Mouse (Mus musculus) lung, embryonic 15.5 days (tissue): ENCODE data around the gene Mre11a. TPM values are rescaled to one million over a fixed set of nuclear protein-coding genes. Genes with fewer than 3 reads are reported as not detected.

ENCODE experiments used
- ATAC-seq: fragments of 200-750 bp; cut with Nextera tagmentation; 2 replicates; pipeline ENCODE4 v1.8.0; 2017; ENCODE audit warnings: moderate number of reproducible peaks, borderline replicate concordance; ENCODE audit not compliant: low FRiP score, low TSS enrichment; ENCODE audit errors: extremely low read depth
- H3K27ac ChIP-seq: fragments of 300-500 bp; sonication (generic); 2 replicates; pipeline ENCODE4 v1.5.1; 2015; ENCODE audit warnings: moderate library complexity, mild to moderate bottlenecking, inconsistent platforms
- H3K27me3 ChIP-seq: fragments of 300-500 bp; sonication (generic); 2 replicates; pipeline ENCODE4 v1.6.1; 2015; ENCODE audit warnings: inconsistent platforms
- H3K36me3 ChIP-seq: fragments of 300-500 bp; sonication (generic); 2 replicates; pipeline ENCODE4 v1.6.1; 2015; ENCODE audit warnings: inconsistent platforms
- H3K4me1 ChIP-seq: fragments of 300-500 bp; sonication (generic); 2 replicates; pipeline ENCODE4 v1.6.1; 2015; ENCODE audit warnings: inconsistent platforms
- H3K4me2 ChIP-seq: fragments of 300-500 bp; sonication (generic); 2 replicates; pipeline ENCODE4 v1.6.1; 2015; ENCODE audit warnings: inconsistent platforms, mild to moderate bottlenecking, moderate library complexity
- H3K4me3 ChIP-seq: fragments of 300-500 bp; sonication (generic); 2 replicates; pipeline ENCODE4 v1.5.1; 2015; ENCODE audit warnings: mild to moderate bottlenecking, inconsistent platforms
- H3K9ac ChIP-seq: fragments of 300-500 bp; sonication (generic); 2 replicates; pipeline ENCODE4 v1.6.1; 2015; ENCODE audit warnings: inconsistent platforms
- H3K9me3 ChIP-seq: fragments of 300-500 bp; sonication (generic); 2 replicates; pipeline ENCODE4 v1.6.1; 2016; ENCODE audit warnings: inconsistent platforms
- WGBS: fragments of 180-500 bp; shearing (Covaris S2); methylation state at CpG from one replicate; pipeline ENCODE4 v1.1.7; 2015; 5-methylcytosine and 5-hydroxymethylcytosine counted together
- polyA plus RNA-seq: library from polyadenylated mRNA; unstranded; fragments of >200 nt; fragmentation: Nextera tagmentation; extraction: Ambion mirVana; gene quantifications from 2 replicates; pipeline ENCODE4 v1.2.1, GENCODE M21; 2015

Mre11a gene
- polyA plus RNA-seq, 1 experiment from 2014 or later = 28.0 TPM

DNA sequence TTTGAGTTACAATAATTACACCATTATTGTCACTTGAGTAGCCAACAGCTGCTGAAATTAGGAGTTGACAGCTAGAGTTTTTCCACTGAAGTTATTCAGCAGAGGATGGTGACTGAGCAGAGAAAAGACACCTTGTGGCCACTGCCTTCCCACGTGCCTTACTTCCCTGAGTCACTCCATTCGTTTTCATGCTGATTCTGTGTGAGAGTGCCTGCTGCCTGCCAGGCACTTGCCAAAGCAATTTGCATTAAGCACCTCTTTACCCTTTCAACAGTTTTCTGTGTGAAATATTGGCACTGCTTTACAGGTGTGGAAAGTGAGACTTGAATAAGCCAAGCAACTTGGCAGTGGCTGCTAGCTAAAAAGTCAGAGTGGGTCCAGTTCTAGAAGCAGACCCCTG is 43.4 kb downstream of the Mre11a start:
- Histone ChIP-seq H3K27ac (no peak overlapping the region), H3K4me2 (no peak overlapping the region), H3K36me3 (peaks cover 36% of the 10 kb centered on the region), H3K27me3 (no peaks in the 10 kb centered on the region), H3K4me1 (no peaks in the 10 kb centered on the region), H3K9me3 (no peaks in the 10 kb centered on the region), H3K9ac (no peak overlapping the region), H3K4me3 (no peak overlapping the region)
- ATAC-seq = no peak
- WGBS = 56% methylated on average over 2 of the region's 2 CpGs

DNA sequence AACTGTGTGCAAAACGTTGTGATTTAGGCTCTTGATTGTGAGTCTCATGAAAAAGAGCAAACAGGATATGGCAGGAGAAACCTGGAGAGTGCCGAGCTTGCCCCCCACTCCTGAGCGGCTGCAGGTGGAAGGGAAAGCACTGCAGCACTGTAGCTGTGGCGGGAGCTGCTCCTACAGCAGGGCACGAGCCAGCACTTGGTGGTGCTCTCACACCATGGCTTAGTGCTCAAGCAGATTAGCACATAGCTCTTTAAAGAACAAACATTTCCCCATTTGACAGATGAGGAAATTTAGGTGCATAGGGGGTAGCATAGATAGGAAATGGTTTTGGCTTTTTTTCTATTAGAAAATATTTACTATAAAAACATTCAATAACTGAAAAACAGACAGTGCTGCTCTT is 47.6 kb downstream of the Mre11a start:
- Histone ChIP-seq H3K9ac (no peak overlapping the region), H3K4me3 (no peak overlapping the region), H3K4me2 (no peak overlapping the region), H3K27me3 (no peaks in the 10 kb centered on the region), H3K4me1 (no peaks in the 10 kb centered on the region), H3K36me3 (peaks cover 57% of the 10 kb centered on the region), H3K27ac (no peak overlapping the region), H3K9me3 (no peaks in the 10 kb centered on the region)
- WGBS = 76% methylated on average over 5 of the region's 5 CpGs
- ATAC-seq = no peak

DNA sequence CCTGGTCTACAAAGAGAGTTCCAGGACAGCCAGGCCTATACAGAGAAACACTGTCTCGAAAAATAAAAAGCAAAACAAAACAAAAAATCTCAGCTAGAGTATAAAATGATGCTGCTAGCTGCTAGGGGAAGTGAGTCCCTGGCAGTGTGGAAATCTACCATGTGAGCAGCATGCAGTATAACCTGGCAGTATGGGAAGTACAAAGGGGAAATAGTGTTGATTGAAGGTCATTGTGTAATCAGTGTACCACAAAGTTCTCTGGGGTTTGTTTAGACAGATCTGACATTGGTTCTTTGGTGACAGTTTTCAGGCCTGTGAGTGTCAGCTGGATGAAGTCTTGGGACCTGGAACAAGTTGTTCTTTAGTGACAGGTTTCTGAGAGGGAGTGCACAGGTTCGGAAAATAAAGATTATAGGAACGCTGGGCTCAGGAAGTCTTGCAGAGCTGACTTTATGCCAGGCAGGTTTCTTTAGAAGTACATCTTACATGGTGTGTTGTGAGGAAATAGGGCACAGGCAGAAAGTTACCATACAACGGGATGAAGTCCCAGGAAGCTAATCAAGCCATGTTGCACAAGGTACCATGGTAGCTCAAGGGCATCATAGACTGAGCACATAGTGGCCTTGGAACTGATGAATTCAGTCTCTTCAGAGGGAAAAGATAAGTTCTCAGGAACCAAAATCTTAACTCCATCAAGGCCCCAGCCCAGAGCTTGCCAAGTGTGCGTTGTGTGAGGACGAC is 51.1 kb downstream of the Mre11a start:
- H3K36me3 ChIP-seq = peaks cover 38% of the 10 kb centered on the region
- ATAC-seq = no peak; the same call in 1 of the 2 replicates

DNA sequence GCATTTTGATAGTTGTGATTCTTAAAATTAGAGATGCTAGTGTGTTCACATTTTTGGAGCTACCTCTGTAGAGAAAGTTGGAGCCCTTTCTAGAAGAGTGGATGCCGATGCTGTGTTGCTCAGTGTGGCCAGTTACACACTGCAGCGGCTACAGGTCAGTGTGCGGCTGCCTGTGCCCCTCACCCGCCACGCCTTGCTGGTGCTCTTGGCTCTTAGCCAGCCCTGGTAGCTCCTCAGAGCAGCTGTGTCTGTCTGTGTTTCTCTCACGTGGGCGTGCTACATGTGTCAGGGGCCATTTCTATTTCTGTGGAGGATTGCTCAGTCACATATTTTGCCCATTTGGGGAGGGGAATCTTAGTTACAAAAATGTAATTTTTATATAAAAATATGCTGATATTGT is 55.1 kb downstream of the Mre11a start:
- Histone ChIP-seq H3K4me1 (0 out of 2 replicates have a peak, but pooled peaks cover 5% of the 10 kb centered on the region), H3K4me3 (no peak overlapping the region), H3K9ac (no peak overlapping the region), H3K36me3 (peaks cover 13% of the 10 kb centered on the region), H3K27ac (no peak overlapping the region), H3K9me3 (no peaks in the 10 kb centered on the region), H3K27me3 (no peaks in the 10 kb centered on the region), H3K4me2 (no peak overlapping the region)
- WGBS = 31% methylated on average over 7 of the region's 7 CpGs
- no peak for ATAC-seq

More for the DNA sequence above, 51.1 kb downstream of the Mre11a start:
- H3K4me3 ChIP-seq = no peak overlapping the region
- H3K9me3 ChIP-seq = no peaks in the 10 kb centered on the region
- WGBS = 88% methylated on average over 6 of the region's 6 CpGs
- no peaks in the 10 kb centered on the region for H3K4me1 ChIP-seq
- H3K4me2 ChIP-seq = no peak overlapping the region
- no peak overlapping the region for H3K9ac ChIP-seq
- H3K27ac ChIP-seq = no peak overlapping the region
- H3K27me3 ChIP-seq = no peaks in the 10 kb centered on the region

DNA sequence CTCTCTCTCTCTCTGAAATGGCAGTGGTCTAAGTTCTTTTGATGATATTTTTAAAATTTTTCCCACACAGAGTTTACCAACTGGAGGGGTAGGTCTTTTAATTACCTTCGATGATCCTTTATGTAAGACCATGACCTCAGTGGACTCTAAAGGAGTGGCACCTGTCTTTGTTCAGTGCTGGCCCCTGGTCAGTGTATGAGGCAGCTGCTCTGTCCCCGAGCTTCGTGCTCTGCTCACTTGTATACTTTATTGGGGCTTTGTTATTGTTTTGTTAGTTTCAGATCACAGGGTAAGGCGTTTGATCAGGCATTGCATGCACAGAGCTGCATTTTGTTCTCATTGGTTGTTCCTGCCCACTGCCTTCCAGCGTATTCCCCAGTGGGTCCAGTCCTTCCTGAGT is 55.5 kb downstream of the Mre11a start:
- no peak overlapping the region for H3K27ac ChIP-seq
- H3K4me3 ChIP-seq = no peak overlapping the region
- no peak overlapping the region for H3K9ac ChIP-seq
- H3K4me2 ChIP-seq = no peak overlapping the region
- H3K9me3 ChIP-seq = no peaks in the 10 kb centered on the region
- H3K27me3 ChIP-seq = no peaks in the 10 kb centered on the region
- WGBS = 84% methylated on average over 5 of the region's 5 CpGs
- ATAC-seq = no peak
- H3K36me3 ChIP-seq = peaks cover 9% of the 10 kb centered on the region
- 0 out of 2 replicates have a peak, but pooled peaks cover 5% of the 10 kb centered on the region for H3K4me1 ChIP-seq

DNA sequence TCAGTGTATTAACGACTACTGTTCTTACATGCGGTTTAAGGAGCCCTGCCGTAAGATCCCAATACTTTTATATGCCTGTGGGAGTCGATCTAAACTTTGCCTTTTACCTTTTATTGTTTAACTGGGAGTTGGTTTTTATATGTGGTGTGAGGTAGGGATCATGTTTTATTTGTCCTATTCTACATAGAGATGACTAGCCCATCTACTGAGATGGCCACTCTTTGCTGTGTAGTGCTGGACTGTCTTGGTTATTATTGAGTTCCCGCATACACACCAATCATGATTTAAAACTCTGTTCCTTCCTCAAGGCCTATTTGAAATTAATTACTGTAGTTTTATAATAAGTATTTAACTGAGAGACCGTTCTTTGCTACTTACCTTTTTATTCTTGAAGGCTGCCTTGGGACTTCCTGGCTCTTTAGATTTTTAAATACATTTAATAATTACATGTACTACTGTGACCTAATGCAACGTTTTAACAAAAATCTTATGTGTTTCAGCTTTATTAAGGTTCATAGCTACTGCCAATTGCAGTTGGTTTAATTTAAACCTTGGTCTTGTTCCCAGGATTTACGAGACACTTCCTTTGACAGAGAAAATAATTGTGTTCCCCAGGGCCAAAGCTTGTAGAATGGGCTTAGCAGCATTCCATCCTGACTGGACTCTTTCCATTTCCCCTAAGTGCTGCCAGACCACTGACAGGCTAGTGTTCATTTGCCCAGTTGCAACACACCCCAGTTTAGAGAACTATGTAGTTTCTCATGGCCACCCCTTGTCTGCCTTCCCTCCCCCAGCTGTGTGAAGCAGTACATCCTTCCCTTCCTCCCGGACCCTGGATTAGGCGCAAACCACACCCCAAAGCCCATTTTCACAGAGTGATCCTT is 57.7 kb downstream of the Mre11a start:
- no peak overlapping the region for H3K4me3 ChIP-seq
- H3K36me3 ChIP-seq = no peaks in the 10 kb centered on the region
- H3K4me1 ChIP-seq = 0 out of 2 replicates have a peak, but pooled peaks cover 5% of the 10 kb centered on the region
- peak; percentile 93 for ATAC-seq
- no peak overlapping the region for H3K4me2 ChIP-seq
- H3K27ac ChIP-seq = peak overlapping the region; percentile 56
- no peak overlapping the region for H3K9ac ChIP-seq
- H3K9me3 ChIP-seq = no peaks in the 10 kb centered on the region
- H3K27me3 ChIP-seq = no peaks in the 10 kb centered on the region
- WGBS = 71% methylated on average over 10 of the region's 10 CpGs

DNA sequence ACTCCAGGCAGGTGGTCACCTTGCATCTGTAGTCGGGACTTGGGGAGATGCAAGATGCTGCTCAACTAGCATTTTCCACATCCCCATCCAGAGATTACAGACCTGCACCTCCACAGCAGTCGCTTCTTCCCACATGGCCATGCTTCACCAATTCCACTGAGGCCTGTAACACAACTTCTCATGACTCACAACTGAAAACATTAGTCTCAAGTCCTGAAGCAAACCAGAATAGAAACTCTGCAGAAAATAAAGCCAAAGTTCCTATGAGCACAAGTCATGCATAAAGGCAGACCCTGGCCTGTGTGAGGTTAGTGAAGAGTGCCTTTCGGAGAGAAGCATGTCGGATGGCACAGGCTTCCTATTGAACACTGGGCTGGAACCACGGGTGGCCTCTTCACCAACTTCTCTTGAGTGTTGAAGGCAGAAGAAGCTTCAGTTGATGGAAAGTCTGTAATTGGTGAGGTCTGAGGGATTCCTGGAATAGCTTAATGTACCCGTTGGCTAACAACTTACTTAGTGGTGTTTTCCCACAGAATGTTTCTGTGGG is 58.9 kb downstream of the Mre11a start:
- H3K27me3 ChIP-seq = no peaks in the 10 kb centered on the region
- WGBS = 92% methylated on average over 6 of the region's 6 CpGs
- H3K4me1 ChIP-seq = 0 out of 2 replicates have a peak, but pooled peaks cover 5% of the 10 kb centered on the region
- H3K9ac ChIP-seq = no peak overlapping the region
- no peak for ATAC-seq
- H3K27ac ChIP-seq = no peak overlapping the region
- H3K36me3 ChIP-seq = no peaks in the 10 kb centered on the region
- no peak overlapping the region for H3K4me2 ChIP-seq
- no peaks in the 10 kb centered on the region for H3K9me3 ChIP-seq
- H3K4me3 ChIP-seq = no peak overlapping the region

DNA sequence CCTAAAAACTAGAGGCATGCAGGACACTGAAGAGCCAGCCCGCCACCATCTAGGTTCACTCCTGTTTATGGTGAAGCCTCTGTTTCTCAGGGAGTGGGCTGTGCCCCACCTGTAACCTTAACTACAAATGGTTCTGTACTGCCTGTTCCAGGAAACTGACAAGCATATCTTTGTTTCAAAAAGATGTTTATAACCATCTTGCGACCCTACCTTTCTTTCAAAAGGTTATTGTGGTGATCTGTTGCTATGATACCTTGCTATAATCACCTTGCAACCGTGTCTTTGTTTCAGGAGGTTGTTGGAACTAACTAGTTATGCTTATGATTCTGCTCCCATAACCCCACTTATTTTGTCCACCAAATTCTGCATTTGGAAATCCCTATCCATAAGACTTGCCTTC is 59.4 kb downstream of the Mre11a start:
- Histone ChIP-seq H3K4me3 (no peak overlapping the region), H3K4me1 (0 out of 2 replicates have a peak, but pooled peaks cover 5% of the 10 kb centered on the region), H3K4me2 (no peak overlapping the region), H3K27ac (no peak overlapping the region), H3K36me3 (no peaks in the 10 kb centered on the region), H3K9ac (no peak overlapping the region), H3K27me3 (no peaks in the 10 kb centered on the region), H3K9me3 (no peaks in the 10 kb centered on the region)
- 89% methylated on average over 3 of the region's 3 CpGs for WGBS
- ATAC-seq = no peak

DNA sequence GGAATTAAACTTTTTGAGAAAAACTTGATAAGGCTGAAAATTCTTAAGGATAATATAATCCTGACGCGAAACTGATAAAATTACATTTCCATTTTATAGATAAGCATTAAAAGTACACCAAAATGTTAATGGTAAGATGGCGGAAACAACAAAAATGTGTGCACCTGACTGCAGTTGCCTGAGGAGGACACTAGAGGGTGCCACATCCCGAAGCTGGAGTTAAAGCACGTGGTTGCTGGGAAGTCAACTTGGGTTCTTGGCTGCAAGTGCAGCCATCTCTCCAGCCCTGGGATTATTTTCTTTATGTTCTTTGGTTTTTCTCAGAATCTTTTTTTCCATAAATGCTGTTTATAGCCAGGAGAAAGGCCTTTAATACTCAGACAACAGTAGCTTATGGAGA is 62.0 kb downstream of the Mre11a start:
- Histone ChIP-seq H3K27me3 (no peaks in the 10 kb centered on the region), H3K9ac (no peak overlapping the region), H3K4me2 (no peak overlapping the region), H3K9me3 (no peaks in the 10 kb centered on the region), H3K36me3 (no peaks in the 10 kb centered on the region), H3K4me1 (0 out of 2 replicates have a peak, but pooled peaks cover 5% of the 10 kb centered on the region), H3K4me3 (no peak overlapping the region), H3K27ac (no peak overlapping the region)
- ATAC-seq = no peak
- WGBS = 42% methylated on average over 5 of the region's 5 CpGs

DNA sequence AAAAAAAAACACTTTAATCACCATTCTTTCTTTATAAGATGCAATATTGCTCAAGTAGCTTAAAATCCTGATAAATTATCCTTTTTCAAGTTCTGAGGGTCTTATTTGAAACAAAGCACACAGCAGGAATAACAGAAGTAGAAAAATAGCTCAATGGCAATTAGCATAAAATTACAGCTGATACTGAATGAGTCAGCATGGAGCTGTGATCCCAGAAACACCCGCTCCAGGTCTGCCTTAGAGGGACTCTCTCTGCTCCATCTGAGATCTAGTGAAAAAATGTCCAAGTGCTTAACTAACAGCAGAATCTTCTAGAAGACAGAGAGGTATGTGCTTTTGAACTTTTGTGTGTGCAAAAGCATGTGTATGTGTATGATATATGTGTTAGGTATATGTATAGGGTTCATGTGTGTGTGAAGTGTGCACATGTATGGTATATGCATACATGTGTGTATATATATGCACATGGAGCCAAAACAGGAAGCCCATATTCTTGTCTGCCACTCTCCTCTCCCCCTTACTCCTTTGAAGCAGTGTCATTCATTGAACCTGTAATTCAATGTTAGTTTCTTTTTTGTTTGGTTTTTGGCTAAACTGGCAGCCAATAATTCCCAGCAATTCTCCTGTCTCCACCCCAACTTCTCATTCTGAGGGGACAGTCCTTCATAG is 63.9 kb downstream of the Mre11a start:
- 85% methylated on average over 1 of the region's 1 CpGs for WGBS
- no peak for ATAC-seq
- no peak overlapping the region for H3K4me3 ChIP-seq
- H3K36me3 ChIP-seq = no peaks in the 10 kb centered on the region
- no peak overlapping the region for H3K9ac ChIP-seq
- no peak overlapping the region for H3K4me2 ChIP-seq
- no peak overlapping the region for H3K27ac ChIP-seq
- no peaks in the 10 kb centered on the region for H3K9me3 ChIP-seq
- H3K4me1 ChIP-seq = no peaks in the 10 kb centered on the region
- no peaks in the 10 kb centered on the region for H3K27me3 ChIP-seq

DNA sequence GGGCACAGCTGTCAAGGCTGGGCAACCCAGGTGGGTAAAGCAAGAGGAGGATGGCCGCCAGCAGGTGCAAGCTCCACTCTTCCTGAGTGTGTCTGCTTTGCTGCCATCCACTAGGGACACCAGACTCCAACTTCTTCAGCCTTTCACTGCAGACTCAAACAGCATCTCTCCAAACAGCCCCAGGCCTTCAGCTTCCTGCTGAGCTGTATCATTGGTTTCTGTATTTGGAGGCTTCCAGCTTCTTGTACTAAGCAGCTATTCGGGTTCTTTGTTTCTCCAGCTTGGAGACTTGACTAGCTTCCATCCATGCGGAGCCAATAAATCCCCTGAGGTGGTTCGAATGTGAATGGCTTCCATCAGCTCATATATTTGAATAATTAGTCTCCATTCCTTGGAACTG is 70.1 kb downstream of the Mre11a start:
- Histone ChIP-seq H3K27me3 (peaks cover 18% of the 10 kb centered on the region), H3K4me3 (no peak overlapping the region), H3K36me3 (no peaks in the 10 kb centered on the region), H3K9ac (no peak overlapping the region), H3K9me3 (no peaks in the 10 kb centered on the region), H3K4me1 (no peaks in the 10 kb centered on the region), H3K4me2 (no peak overlapping the region), H3K27ac (no peak overlapping the region)
- no peak for ATAC-seq
- WGBS = 73% methylated on average over 4 of the region's 4 CpGs
